Mouse (Mus musculus) liver, adult 2 months (tissue): ENCODE data around the gene Zmym4.

ENCODE experiments used
- CTCF ChIP-seq: fragments of 200-500 bp; IDR thresholded peaks from 2 replicates; pipeline ENCODE4 v1.5.1; 2011; ENCODE audit warnings: low read depth, low read length, control low read depth
- POLR2A ChIP-seq: fragments of 200-500 bp; IDR thresholded peaks from 2 replicates; pipeline ENCODE4 v1.6.1; 2011; ENCODE audit warnings: low read length, control low read depth; ENCODE audit not compliant: insufficient read depth; ENCODE audit errors: extremely low read depth

- TF ChIP-seq POLR2A (no peak), CTCF (no peak)
Measured at GRCm38 (mm10) chr4:126840996-126841560, 126.9 kb downstream of the Zmym4 start.
